Mouse (Mus musculus) WW6 (cell line): ENCODE measurements around the gene Tex21.

Source experiments
- DNase-seq: peaks from one replicate; pipeline ENCODE4 v3.0.0-alpha.2; 2013; ENCODE audit warnings: low read depth, low spot score

Gene Tex21

DNA sequence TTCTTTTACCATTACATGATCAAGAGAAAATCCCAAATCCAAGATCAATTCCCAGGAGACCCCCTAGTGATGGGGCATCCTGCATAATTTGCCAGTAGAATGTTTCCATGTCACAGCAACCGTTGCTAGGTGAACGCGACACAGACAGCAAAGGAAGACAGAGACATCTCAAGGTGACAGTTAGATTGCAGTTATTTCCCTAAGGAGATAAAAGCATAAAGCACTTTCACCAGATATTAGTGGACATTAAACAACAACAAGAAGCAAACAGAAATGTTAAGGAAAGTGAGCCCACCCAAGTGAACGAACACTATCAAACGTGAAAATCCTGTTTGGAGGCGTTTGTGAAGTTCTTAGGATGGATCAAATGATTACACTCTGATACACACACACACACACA lies at the start of gene Tex21:
Gene Tex21 (minus strand): TSS at position 101 of the 400 bp plus-strand sequence.
- DNase-seq, result no peak

DNA sequence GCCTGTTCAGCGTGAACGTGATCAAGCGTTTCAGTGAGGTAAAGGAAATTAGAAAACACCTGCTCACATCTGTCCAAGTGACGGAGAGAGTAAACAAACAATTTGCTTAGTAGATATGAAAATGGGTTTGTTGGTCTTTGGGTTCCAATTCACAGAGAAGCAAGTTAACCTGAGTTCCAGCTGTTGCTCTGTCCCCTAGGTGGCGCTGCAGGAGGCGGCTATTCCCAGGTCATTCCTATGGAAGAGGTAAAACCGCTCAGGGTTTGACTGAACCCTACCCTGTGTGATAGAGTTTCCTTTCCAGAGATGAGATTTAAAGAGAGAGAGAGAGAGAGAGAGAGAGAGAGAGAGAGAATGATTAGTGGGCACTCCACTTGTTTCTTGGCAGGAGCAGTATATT lies 46.6 kb upstream of the Tex21 start:
- DNase-seq, result peak; percentile 31

DNA sequence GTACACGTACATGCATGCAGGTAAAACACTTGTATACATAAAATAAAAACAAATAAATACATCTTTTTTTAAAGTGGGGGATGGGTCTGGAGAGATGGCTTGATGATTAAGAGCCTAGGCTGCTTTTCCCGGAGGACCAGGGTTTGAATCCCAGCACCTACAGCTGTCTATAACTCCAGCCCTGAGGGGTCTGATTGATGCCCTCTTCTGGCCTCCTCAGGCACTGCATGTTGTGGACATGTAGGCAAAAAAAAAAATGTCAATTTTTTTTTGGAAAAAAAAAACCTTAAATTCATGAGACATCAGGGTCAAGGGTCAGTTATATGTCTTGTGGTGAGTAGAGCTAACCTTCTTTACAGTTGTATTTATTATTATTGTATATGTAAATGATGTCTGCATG lies 43.7 kb upstream of the Tex21 start:
- DNase-seq, result no peak

DNA sequence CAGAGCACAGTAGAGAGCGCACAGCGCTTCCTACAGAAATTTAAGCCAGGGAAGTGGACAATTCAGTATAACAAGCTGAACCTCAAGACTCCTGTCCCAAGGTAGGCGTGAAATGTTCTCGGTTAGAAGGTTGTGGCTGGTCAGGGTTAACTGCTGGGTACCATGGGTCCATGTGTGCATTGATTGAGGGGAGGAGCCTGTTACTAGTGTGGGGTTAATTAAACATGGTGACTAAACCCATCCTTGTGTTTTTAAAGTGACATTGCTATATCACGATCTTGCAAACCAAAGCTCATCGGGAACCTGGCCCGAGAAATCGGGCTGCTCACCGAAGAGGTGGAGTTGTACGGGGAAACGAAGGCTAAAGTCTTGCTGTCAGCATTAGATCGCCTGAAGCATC lies 42.9 kb upstream of the Tex21 start:
- no peak for DNase-seq

DNA sequence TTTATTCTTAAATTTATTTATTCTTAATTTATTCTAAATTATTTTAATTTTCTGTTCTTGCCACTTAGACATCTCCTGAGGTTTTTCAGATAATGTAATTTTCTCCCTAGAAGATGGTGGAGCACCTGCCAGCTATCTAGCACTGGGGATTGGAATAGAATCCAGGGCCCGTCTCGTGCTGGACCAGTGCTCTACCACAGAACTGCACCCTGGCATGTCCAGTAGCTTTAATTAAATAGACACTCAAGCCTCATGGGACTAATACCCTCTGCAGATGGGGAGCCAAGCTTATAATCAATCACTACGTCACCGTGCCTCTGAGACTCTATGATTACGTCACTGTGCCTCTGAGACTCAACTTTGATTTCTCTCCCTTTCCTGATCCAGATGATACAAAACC lies 41.9 kb upstream of the Tex21 start:
- no peak for DNase-seq

DNA sequence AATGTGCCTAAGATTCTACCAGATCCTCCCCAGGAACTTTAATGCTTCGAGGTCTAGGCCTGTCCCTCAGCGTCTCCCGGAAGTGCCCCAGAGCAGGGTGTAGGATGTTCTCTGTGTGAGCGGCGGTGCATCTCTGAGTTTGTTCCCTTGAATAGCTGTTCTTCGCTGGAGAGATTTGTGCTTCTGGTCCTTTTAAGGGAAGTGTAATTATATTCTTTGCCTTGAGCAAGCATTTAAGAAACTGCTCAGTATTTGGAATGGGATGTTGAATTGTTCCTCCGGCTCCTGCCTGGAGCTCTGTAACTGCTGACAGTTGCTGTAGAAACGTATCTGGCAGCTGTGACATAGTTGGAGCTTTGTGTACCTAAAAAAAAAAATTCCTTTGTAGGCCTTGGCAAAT lies 41.4 kb upstream of the Tex21 start:
- no peak for DNase-seq

DNA sequence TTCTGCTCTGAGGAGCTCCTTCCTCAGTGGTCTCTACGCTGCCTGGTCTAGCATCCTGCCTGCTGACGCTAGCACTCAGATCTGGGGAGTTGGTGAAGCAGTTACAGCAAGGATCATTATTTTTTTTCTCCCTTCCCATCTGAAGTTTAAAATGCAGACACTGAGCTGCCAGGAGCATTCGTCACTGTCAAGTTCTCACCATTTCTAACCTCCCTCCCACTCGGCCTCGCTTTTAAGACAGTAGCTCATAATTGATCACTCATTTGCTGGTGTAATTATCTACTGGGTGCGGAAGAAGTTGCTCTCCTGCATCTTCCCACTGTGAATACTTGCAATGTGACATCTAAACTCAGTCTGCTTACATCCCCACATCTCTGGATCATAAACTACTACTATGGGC lies 38.9 kb upstream of the Tex21 start:
- DNase-seq, result no peak

DNA sequence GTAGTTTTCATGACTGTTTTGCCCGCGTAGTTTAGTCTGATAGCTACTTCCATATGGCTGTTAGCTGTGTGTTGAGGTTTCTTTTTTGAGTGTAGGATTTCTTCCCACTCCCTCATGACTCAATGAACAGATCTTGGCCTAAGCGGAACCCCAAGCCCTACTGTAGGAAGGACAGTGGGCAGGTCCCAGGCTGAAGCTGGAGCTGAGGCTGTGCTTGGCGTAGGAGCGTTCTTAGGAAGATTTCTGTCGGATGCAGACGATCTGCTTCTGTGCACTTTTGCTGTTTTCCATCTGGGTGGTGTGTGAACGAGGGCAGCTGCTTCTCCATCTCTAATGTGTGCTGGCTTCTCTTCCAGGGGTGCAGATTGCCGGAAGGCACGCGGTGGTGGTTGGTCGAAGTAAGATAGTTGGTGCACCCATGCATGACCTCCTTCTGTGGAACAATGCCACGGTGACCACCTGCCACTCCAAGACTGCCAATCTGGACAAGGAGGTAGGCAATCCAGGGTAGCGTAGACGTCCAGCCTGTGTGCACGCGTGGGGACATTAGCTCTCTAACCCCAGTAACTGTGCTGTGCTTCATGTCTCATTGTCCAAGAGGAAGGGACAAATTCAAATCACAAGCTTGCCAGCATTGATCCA lies 36.1 kb upstream of the Tex21 start:
- DNase-seq, result no peak

DNA sequence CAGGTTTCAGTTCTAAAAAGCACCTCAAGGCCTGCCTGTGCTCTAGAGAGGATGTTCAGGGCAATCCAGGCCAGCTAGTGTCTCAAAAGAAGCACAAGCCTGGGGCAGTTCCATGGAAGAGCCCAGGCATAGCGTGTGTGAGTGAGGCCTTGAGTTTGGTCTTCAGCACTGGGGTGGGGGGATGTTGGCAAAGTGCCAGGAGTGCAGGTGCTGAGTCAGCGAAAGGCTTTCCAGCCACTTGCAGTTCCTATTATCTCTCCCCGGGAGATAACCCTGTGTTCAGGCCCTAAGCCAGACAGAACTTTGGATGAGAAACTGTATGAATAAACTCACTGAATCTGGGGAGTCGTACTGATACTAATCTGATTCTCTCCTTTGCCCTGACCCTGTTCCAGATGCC lies 35.6 kb upstream of the Tex21 start:
- DNase-seq, result no peak

DNA sequence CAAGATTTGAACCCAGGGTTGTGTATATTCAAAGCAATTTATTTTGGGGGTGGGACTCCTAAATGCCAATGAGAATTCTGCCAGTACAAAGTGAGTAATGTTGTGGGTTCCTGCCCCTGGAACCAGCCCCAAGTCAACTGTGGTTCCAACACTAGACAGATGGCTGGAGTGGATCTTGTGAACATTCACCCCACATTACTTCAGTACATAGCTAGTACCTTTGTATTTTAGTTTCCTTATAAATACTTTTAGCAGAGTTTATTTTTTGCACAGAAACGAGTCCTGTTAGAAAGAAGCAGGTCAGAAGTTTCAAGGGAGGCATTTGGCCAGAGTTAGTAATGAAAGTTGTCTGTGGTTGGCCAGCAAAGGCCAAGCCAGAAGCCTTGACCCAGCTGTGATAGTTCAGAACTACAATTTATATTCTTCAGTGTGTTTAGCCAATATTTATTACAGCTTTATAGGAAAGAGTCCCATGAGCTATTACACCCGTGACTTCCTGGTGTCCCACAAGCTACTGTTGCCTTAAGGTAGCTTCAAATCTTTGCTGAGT lies 34.6 kb upstream of the Tex21 start:
- DNase-seq, result no peak

DNA sequence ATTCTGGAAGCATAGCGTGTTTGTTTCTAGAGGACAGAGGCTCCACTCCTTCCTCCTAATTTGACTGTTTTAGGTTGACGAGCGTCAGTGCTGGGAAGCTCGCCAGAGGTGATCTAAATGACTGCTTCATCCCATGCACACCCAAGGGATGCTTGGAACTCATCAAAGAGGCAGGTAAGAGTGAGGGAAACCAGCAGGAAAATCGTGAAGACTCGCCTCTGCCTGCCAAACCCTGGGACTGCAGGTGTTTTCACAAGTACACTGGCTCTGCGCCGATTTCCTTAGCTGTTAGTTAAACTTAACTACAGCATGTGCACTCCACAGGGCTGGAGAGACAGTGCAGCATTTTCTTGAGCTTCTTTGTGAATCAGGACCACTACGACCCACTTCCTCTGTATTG lies 34.0 kb upstream of the Tex21 start:
- DNase-seq, result no peak

DNA sequence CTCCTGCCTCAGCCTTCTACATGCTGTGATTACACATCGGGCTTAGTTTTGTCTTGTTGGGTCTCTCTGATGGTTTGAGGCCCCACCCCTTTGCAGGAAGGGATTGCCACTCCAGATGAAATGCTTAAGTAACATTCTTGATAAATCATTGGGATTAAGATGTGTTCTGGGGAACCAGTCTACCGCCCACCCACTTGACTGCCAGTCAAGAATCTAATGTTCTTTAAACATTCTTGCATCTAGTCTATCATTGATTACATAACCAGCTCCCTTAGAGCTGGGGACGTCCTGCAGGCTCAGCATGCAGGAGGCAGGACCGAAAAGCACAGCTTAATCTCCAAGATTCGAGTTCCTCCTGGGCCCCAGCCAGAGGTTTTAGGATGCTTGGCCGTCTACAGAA lies 31.7 kb upstream of the Tex21 start:
- no peak for DNase-seq

DNA sequence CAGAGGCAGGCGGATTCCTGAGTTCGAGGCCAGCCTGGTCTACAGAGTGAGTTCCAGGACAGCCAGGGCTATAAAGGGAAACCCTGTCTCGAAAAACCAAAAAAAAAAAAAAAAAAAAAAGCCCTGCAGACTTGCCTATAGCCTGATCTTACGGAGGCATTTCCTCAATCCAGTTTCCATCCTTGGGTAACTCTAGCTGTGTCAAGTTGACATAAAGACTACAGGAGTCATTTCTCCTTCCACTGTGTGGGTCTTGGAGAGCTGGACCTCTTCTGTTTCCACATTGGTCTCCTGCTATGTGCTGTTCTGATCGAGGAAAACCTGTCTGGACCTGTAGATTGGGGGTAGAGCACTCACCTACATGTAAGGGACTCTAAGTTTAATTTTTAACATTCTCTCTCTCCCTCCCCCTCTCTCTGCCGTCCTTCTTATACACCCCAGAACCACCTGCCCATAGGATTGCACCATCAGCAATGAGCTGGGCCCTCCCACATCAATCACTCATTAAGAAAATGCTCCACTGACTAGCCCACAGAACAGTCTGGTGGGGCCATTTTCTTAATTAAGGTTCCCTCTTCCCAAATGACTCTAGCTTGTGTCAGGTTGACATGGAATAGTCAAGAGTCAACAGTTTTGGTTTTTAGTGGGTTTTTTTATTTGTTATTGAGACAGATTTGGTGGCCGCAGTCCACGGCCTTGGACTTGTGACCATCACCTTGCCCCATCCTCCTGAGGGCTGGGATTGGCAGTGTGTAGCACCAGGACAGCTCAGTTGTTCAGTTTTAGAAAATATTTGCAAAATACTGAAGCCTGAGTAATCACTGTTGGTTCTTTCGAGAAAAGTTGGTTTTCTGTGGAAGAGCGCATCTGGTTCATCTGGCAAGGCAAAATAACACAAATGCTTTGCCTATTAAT lies 26.3 kb upstream of the Tex21 start:
- DNase-seq, result no peak

DNA sequence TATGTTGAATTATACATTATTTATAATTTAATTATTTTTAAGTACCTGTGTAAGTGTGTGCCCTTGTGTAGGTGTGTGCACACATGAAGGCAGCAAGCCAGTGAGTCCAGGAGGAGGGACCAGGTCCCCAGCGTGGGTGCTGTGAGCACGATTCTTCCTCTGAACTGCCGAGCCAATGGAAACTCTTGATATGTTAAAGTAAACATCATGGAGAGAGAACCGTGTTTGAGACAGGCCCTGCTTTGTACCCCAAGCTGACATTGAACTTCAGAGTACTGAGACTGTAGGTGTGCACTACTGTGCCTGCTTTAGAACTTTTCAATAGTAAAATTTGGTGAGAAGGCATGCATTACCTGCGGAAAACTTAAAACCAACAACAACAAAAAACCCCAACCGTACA lies 25.0 kb upstream of the Tex21 start:
- no peak for DNase-seq

DNA sequence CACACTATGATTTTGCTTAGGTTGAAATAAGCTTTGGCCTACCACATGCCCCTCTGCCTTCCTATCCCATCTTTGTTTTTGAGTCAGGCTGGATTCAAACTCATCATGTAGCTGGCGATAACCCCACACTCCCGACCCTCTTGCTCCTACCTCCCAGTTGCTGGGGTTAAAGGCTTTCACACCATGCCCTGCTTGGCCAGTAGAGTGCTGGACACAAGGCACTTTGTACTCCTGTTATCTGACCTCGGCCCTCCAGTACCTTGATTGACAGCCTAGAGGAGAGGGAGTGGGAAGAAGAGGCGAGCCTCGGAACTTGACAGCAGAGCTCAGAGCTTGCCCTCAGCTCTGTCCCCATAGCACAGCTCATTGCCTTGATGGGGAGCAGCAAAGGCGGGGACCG lies 22.6 kb upstream of the Tex21 start:
- DNase-seq, result no peak

DNA sequence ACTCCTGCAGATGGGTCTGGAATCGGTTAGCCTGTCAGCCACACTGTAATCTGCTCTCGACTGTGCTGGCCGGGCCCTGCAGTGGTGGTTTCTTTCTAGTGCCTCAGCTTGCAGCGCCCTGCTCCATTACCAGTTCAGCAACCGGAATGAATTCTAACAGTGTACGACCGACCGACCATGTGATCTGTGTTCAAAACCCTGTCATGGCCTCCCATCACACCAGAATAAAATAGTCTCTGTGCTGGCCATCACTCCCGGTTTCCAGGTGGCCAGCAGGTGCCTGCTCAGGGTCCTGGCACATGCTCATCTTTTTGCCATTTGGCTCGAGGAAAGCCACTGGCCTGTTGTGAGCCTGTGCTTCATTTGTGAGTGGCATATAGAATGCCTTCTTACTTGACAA lies 22.1 kb upstream of the Tex21 start:
- DNase-seq, result no peak

DNA sequence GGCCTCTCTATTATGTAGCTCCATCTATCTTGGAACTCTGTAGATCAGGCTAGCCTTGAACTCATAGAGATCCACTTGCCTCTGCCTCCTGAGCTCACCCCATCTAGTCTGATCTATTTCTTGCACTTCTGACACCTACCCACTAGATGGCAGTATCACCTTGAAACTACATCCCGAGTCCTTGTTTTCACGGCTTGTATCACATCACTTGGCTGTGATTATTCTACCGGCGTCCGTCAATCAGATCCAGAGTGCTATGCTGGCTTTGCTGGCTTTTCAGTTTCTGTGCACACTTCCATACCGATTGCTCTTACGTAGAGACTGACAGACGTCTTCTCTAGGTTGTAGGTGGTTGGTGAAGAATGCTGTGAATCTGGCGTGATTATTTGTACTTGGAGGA lies 20.3 kb upstream of the Tex21 start:
- peak; percentile 56 for DNase-seq

DNA sequence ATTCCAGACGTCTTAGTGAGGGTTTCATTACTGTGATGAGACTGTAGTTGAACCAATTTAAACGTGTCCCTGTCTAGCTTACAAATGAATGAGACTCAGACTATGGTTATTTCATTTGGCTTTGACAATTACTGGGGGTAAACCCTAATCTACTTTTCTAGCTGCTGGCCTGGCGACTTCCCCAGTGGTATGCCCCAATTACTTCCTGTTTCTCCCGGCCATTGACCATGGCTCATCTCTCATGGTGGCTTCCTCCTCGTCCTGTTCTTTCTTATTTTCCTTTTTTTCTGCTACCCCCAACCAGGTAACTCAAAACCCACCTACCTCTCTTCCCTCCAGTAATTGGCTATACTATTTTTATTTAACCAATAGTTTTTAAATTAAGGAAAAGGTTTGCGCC lies 18.5 kb upstream of the Tex21 start:
- DNase-seq, result no peak

DNA sequence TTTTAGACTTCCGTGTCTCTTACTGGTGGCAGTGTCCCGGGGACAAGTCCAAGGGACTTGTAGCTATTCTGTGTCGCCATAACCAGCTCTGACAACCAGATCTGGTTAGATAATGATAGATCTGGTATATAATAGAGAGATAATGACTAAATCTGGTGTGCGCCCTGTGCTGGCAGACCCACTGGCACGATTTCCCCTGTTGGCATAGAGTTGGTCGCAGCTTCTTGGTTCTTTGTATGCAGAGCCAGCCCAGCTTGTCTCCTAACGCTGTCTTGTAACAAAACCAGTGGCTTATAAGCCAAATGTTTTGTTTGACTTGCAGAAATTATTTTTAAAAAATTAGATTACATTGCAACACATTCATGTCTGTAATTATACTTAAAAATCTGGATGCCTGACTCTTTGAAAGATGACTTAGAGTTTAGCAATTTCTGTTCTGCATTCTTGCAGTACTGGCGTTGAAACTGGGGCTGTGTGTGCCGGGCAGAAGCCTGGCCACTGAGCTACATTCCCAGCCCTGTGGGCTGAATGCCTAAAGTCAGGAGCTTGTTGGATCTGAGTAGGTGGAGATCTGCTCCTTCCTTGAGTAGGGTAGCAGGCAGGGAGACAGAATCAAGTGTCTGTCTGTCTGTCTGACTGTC lies 17.9 kb upstream of the Tex21 start:
- no peak for DNase-seq

DNA sequence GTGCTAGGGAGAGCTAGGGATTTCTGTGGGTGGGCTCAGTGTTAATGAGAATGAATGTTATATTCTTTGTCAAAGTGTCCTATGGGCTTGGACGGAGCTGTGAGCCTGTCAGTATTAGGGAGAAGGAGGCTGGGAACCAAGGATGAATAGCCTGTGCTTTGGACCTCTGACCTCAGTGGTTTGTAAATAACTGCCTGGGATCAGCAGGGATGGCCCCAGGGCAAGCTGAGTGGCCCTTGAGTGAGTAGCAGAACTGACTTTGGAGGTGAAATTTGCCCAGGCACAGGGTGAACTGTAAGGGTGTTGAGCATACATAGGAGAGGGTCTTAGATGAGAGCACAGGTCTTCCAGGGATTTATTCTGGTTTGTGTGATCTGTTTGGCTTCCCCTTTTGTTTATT lies 17.3 kb upstream of the Tex21 start:
- DNase-seq, result no peak

DNA sequence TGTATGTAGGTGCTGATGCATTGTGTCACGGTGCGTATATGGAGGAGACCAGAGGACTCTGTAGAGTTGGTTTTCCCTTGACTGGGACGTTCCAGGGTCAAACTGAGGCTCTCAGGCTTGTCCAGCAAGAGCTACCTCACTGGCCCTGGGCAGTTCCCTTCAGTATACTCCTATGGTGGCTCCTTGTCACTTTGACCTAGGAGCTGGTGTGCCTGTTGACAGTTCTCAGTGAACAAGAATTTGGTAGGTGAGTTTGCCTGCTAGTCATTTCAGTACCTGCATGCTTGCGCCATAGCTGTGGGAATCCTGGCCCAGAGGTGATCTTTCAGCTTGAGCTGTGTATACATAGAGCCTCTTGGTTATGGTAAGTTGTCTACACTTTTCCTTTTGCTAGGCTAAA lies 16.4 kb upstream of the Tex21 start:
- DNase-seq, result no peak

DNA sequence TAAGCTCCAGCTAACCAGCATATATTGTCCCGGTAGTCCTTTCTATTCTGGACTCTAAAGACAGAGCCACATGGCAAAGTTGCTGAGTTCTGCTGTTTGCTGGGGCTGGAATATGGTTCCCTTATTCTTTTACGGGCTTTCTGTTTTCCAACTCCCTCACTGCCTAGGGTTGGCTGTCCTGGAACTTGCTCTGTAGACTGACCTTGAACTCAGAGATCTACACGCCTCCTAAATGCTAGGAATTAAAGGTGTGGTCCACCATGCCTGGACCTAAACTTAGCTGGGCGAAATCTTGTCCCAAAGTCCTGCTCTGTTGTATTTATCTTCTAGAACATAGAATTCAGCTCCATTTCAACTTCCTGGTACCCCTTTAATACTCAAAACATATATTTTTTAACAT lies 15.0 kb upstream of the Tex21 start:
- DNase-seq, result no peak

DNA sequence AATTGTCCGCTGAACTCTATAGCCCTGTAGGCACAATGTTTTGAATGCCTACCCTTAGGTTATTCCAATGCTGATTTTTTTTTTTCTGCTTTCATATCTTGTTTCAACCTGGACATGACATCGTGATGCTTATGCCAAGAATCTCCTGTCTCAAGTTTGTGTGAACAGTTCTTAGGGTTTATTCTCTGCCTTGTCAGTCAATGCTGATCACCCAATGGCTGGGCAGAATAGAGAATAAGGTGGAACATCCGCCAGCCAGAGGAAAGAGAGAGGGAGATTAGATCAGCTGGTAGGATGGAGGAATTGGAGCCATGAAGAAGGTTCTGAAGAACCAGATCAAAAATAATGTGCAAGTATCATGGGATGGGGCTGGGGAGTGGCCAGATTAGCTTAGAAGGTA lies 14.1 kb upstream of the Tex21 start:
- DNase-seq, result no peak
